Mouse (Mus musculus) kidney, embryonic 16.5 days (tissue): ENCODE data around the gene Rnf24. TPM values are rescaled to one million over a fixed set of nuclear protein-coding genes. Genes with fewer than 3 reads are reported as not detected.

Source experiments
- ATAC-seq: fragments of 200-750 bp; cut with Nextera tagmentation; 2 replicates; pipeline ENCODE4 v1.8.0; 2017; ENCODE audit warnings: moderate TSS enrichment; ENCODE audit not compliant: low FRiP score, low TSS enrichment
- H3K27ac ChIP-seq: fragments of 300-500 bp; sonication (generic); 2 replicates; pipeline ENCODE4 v1.5.1; 2014; ENCODE audit warnings: low read length
- H3K27me3 ChIP-seq: fragments of 300-500 bp; sonication (generic); 2 replicates; pipeline ENCODE4 v1.6.1; 2014; ENCODE audit warnings: low read length, control low read depth, mixed read lengths; ENCODE audit not compliant: insufficient read depth
- H3K36me3 ChIP-seq: fragments of 300-500 bp; sonication (generic); 2 replicates; pipeline ENCODE4 v1.6.1; 2014; ENCODE audit warnings: low read length, control low read depth, mixed read lengths; ENCODE audit not compliant: insufficient read depth
- H3K4me1 ChIP-seq: fragments of 300-500 bp; sonication (generic); 2 replicates; pipeline ENCODE4 v1.6.1; 2014; ENCODE audit warnings: low read length, control low read depth, mixed read lengths; ENCODE audit not compliant: insufficient read depth
- H3K4me2 ChIP-seq: fragments of 300-500 bp; sonication (generic); replicated peaks from 2 replicates; pipeline ENCODE4 v1.6.1; 2014; ENCODE audit warnings: low read depth, low read length
- H3K4me3 ChIP-seq: fragments of 300-500 bp; sonication (generic); 2 replicates; pipeline ENCODE4 v1.5.1; 2014; ENCODE audit warnings: mild to moderate bottlenecking, low read length
- H3K9ac ChIP-seq: fragments of 300-500 bp; sonication (generic); replicated peaks from 2 replicates; pipeline ENCODE4 v1.6.1; 2014; ENCODE audit warnings: low read length
- H3K9me3 ChIP-seq: fragments of 300-500 bp; sonication (generic); 2 replicates; pipeline ENCODE4 v1.6.1; 2016; ENCODE audit warnings: low read length, control low read depth
- WGBS: fragments of 180-500 bp; shearing (Covaris S2); extraction: QIAGEN DNeasy Blood & Tissue Kit; methylation state at CpG from one replicate; pipeline ENCODE4 v1.1.7; 2014; 5-methylcytosine and 5-hydroxymethylcytosine counted together
- polyA plus RNA-seq: library from polyadenylated mRNA; unstranded; fragments of >200 nt; fragmentation: Nextera tagmentation; extraction: Ambion mirVana; gene quantifications from 2 replicates; pipeline ENCODE4 v1.2.1, GENCODE M21; 2015

The Rnf24 gene
- polyA plus RNA-seq, result 3.6 and 4.2 TPM in 2 replicates

DNA sequence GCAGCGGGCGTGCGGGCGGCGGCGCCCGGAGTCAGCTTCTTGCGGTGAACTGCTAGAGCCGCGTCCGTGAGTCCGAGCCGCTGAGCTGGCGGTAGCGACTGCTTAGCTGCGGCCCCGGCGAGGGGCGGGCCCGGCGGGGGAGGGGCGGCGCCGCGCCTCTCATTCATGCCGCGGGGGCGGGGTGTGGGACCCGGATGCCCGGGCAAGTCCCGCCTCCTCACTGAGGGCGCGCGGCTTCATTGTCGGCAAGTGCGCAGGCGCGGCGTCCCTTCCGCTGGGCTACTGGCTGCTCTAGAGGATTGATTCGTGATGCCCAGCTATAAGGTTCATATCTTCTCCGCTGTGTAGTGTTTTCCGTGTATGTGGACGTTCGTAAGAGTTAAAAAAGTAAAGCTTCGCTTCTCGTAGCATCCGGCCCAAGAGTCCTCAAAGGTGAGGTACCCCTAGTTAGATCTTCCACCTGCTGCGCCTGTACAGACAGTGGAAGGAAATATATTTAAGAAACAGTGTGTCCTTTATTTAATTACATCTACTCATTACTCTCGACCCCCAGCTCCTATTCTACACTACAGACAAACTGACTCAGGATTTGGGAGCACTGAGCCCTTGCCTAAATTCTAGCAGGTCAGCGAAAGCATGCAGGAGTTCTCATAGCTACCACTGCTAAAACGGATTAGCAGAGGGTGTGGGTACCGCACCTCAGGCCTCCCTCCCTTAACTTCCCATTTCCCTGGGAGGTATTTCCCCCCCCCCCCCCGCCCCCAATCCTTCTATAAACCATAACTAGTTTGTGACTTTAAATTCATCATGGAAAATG is at the start of gene Rnf24:
Rnf24 (minus strand) TSS at position 146 of the 817 bp plus-strand sequence.
- peak within 1 kb of the TSS; percentile 95 for H3K9ac ChIP-seq
- H3K4me1 ChIP-seq, result peaks cover 8% of the 10 kb centered on the region; the same call in 1 of the 2 replicates
- H3K36me3 ChIP-seq, result no peaks in the 10 kb centered on the region
- under 1% methylated on average over 50 of the region's 54 CpGs for WGBS
- peak within 1 kb of the TSS; percentile 93 for H3K4me2 ChIP-seq
- H3K9me3 ChIP-seq, result no peaks in the 10 kb centered on the region
- peak within 1 kb of the TSS; percentile 95 for H3K4me3 ChIP-seq
- ATAC-seq, result peak; percentile 97
- H3K27ac ChIP-seq, result peak within 1 kb of the TSS; percentile 86
- no peaks in the 10 kb centered on the region for H3K27me3 ChIP-seq

DNA sequence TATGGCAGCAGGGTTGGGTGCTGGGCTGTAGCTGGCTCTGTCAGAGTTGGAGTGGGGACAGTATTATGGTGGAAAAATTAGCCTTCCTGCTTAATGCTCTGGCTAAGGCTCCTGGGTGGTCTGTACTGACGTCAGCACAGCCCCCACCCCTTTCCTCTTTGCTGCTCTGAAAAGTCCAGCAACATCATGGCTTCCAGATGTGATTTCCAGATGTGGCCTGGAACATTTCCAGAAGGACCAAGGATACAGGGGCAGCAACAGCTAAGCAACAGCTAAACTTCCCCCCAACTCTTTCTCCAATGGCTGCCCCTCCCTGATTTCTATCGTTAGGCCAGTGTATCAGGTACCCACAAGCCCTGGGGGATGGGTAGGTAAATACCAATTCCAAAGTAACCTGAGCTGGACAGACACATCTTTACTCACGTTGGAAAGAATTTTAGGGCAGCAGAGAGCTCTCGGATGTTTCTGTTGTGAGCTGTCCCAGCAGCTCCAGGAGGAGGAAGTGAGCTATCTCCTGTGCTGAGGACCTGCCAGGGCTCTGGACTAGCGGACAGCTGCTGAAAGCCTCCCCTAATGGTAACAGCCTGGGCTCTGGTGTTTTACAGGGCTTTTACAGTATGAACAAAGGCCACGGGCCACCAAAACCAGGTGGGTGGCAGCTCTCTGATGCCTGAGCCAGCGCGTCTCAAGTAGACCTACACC is 49.3 kb upstream of the Rnf24 start:
- Histone ChIP-seq H3K36me3 (no peaks in the 10 kb centered on the region), H3K4me3 (no peak overlapping the region), H3K4me2 (no peak overlapping the region), H3K27ac (0 out of 2 replicates have a peak overlapping the region, but pooled peaks have one; percentile 1), H3K9me3 (no peaks in the 10 kb centered on the region), H3K27me3 (no peaks in the 10 kb centered on the region), H3K4me1 (peaks cover 5% of the 10 kb centered on the region; the same call in 1 of the 2 replicates), H3K9ac (no peak overlapping the region)
- WGBS, result 35% methylated on average over 8 of the region's 8 CpGs
- peak; percentile 42; the same call in 1 of the 2 replicates for ATAC-seq

DNA sequence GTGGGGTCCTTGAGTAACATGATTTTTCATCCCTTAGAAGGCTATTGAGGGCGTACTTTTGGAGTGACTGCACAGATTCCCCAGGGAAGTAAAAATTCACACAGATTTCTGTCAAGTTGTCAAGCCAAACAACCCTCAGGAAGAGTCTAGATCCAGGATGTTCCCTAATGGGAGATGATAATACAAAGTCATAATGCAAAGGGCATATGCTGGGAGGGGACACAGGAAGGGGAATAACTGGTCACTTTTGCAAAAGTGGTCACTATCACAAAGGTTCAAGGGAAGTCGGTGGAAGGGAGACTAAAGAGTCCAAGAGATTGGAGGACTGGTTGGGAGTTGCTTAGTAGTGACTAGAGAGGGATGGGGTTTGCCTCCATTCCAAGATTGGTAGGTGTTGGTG is 48.2 kb upstream of the Rnf24 start:
- no peaks in the 10 kb centered on the region for H3K36me3 ChIP-seq
- H3K9ac ChIP-seq, result no peak overlapping the region
- no peaks in the 10 kb centered on the region for H3K9me3 ChIP-seq
- H3K27ac ChIP-seq, result no peak overlapping the region
- H3K4me2 ChIP-seq, result no peak overlapping the region
- H3K4me1 ChIP-seq, result peaks cover 5% of the 10 kb centered on the region; the same call in 1 of the 2 replicates
- ATAC-seq, result no peak
- H3K27me3 ChIP-seq, result no peaks in the 10 kb centered on the region
- H3K4me3 ChIP-seq, result no peak overlapping the region
- 80% methylated on average over 2 of the region's 2 CpGs for WGBS

DNA sequence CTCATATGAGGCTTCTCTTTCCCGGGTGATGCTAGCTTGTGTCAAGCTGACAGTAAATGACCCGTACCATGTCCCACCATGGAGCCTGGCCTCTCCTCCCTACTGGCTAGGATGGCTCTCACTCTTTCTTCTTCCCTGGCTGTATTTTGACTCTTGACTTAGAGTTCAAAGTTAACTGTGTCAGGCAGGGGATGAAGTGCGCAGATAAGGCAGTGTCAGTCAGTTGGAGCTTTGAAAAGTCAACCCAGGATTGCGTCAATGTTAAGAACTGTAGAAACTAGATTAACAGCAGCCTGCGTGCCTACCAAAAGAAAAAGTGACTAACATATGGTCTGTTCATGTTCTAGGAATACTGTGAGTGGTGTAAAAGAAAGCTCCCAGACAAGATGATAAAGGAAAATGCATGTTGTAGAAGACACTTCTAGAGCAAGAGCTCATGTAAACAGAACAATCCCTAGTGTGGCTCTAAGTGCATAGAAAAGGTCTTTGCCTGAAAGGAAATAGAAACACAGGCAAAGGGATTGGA is 44.7 kb upstream of the Rnf24 start:
- Histone ChIP-seq H3K4me1 (peaks cover 5% of the 10 kb centered on the region; the same call in 1 of the 2 replicates), H3K4me2 (no peak overlapping the region), H3K36me3 (no peaks in the 10 kb centered on the region), H3K27ac (no peak overlapping the region), H3K4me3 (no peak overlapping the region), H3K9ac (no peak overlapping the region), H3K9me3 (no peaks in the 10 kb centered on the region), H3K27me3 (no peaks in the 10 kb centered on the region)
- ATAC-seq, result no peak
- 92% methylated on average over 5 of the region's 5 CpGs for WGBS

DNA sequence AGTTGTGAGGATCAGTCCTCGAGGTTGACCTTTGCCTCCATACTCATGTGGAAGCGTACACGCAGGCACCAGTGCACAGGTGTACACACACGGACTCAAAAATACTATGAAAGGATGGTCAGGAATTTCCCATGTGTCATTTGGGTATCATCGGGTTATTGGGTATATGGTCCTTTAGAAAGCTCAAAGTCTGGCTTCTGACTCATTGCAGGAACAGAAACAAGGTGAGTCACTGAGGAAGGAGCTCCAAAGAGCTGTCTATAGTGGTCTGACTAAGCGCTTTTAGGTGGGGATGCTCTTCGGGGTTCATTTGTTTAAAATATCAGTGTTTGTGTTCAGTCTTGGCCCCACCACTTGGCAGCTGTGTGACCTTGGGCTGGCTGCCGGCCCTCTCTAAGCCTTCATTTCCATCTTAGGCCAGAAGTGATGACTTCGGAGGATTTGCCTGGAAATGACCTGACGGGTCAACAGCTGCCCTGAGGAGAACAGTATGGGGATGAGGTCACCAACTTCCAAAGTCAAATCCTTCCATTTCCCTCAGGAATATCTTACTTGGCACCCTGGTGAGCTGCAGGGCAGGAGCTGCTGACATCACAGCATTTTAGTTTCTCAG is 33.8 kb upstream of the Rnf24 start:
- Histone ChIP-seq H3K9me3 (no peaks in the 10 kb centered on the region), H3K9ac (no peak overlapping the region), H3K4me1 (no peaks in the 10 kb centered on the region), H3K27ac (no peak overlapping the region), H3K4me2 (no peak overlapping the region), H3K4me3 (no peak overlapping the region), H3K36me3 (no peaks in the 10 kb centered on the region), H3K27me3 (no peaks in the 10 kb centered on the region)
- ATAC-seq, result no peak
- WGBS, result 81% methylated on average over 10 of the region's 10 CpGs

DNA sequence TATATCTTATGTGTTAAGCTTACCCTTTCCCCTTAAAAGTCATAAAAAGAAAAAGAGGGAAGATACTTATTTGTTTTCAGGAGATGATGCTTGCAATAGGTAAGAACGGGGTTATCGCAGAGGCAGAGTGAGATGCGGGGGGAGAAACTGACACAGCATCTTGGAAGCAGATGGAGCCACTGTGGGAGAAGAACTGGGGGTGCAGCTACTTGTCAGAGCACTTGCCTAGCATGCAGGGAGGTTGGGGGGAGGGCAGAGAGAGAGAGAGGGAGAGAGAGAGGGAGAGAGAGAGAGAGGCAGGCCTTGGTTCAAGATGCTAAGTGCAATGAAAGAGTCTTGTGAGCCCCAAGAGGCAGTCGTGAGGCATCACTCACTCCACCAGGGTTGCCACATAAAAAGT is 32.5 kb upstream of the Rnf24 start:
- H3K4me1 ChIP-seq, result no peaks in the 10 kb centered on the region
- no peak overlapping the region for H3K4me2 ChIP-seq
- no peak overlapping the region for H3K4me3 ChIP-seq
- 82% methylated on average over 4 of the region's 4 CpGs for WGBS
- H3K27ac ChIP-seq, result no peak overlapping the region
- no peak overlapping the region for H3K9ac ChIP-seq
- no peaks in the 10 kb centered on the region for H3K27me3 ChIP-seq
- ATAC-seq, result no peak
- no peaks in the 10 kb centered on the region for H3K36me3 ChIP-seq
- no peaks in the 10 kb centered on the region for H3K9me3 ChIP-seq

DNA sequence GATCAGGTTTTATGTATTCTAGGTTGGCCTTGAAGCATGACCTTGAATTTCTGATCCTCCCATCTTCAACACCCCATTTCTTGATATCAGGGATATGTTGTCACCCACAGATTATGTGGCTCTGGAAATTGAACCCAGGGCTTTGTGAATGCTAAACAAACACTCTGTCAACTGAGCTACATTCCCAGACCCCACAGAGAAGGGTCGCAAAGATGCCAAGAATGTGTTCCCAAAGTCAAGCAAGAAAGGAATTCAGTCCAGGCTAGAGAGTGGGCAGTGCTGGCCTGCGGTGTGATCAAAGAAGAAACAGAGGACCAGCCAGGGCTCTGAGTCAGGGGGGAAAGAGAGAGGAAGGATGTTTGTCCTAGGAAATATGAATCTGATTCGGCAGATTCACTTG is 26.8 kb upstream of the Rnf24 start:
- H3K9me3 ChIP-seq, result peaks cover 3% of the 10 kb centered on the region; the same call in 1 of the 2 replicates
- H3K4me3 ChIP-seq, result no peak overlapping the region
- no peak overlapping the region for H3K9ac ChIP-seq
- no peaks in the 10 kb centered on the region for H3K4me1 ChIP-seq
- H3K4me2 ChIP-seq, result no peak overlapping the region
- no peak overlapping the region for H3K27ac ChIP-seq
- H3K36me3 ChIP-seq, result no peaks in the 10 kb centered on the region
- 72% methylated on average over 3 of the region's 3 CpGs for WGBS
- no peaks in the 10 kb centered on the region for H3K27me3 ChIP-seq
- no peak for ATAC-seq

DNA sequence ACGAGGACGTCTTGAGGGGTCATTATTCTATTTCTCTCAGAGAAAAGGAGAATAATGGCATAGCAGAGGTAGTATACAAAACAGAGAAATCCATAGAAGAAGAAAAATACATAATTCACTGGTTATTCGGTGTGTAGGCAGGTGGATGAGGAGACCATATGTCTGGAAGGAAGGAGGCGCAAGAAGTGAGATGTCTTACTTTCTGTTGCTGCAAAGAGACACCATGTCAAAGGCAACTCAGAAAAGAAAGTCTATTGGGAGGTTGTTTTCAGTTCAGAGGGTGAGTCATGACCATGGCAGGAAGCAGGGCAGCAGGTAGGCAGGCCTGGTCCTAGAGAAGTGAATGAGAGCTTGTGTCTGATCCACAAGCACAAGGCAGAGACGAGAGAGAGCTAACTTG is 26.2 kb upstream of the Rnf24 start:
- Histone ChIP-seq H3K9me3 (peaks cover 5% of the 10 kb centered on the region; the same call in 1 of the 2 replicates), H3K9ac (no peak overlapping the region), H3K4me1 (no peaks in the 10 kb centered on the region), H3K4me3 (no peak overlapping the region), H3K4me2 (no peak overlapping the region), H3K36me3 (no peaks in the 10 kb centered on the region), H3K27ac (no peak overlapping the region), H3K27me3 (no peaks in the 10 kb centered on the region)
- 93% methylated on average over 5 of the region's 5 CpGs for WGBS
- no peak for ATAC-seq

DNA sequence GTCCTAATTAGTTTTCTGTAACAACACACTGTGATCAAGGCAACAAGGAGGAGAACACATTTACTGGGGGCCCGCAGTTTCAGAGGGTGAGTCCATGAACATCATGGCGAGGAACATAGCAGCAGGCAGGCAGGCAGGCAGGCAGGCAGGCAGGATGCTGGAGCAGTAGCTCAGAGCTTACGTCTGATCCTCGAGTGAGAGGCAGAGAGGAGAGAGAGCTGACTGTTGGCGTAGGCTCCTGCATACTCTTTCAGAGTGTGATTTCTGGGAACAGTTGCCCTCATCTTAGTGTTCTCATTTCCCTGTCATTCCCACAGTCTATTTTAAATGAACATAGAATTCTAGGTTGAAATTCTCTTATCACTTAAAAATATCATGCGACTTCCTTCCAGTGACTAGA is 24.4 kb upstream of the Rnf24 start:
- Histone ChIP-seq H3K9ac (no peak overlapping the region), H3K27ac (no peak overlapping the region), H3K4me3 (no peak overlapping the region), H3K9me3 (peaks cover 5% of the 10 kb centered on the region; the same call in 1 of the 2 replicates), H3K4me2 (no peak overlapping the region), H3K4me1 (no peaks in the 10 kb centered on the region), H3K36me3 (no peaks in the 10 kb centered on the region), H3K27me3 (no peaks in the 10 kb centered on the region)
- WGBS, result 52% methylated on average over 6 of the region's 6 CpGs
- no peak for ATAC-seq
